Comparison of ENCODE assay signal across 8 mouse cellular contexts in the genomic region with DNA sequence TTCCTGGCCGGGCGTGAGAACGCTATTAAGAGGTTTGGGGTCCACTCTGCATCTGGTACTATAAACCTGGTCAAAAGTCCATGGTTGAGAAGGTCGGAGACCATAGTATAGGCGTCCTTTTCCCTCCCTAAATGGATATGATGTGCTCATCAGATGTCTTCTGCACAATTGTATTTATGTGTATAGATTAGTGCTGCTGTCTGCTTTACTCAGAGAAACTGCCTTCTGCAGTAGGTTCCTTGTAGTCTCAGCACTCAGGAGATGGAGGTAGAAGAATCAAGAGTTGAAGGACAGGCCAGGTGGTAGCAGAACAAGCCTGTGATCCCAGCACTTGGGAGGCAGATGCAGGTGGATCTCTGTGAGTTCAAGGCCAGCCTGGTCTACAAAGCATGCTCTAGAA. TPM values are rescaled to one million over a fixed set of nuclear protein-coding genes. Genes with fewer than 3 reads are reported as not detected.
DNase-seq lines count a peak whose midpoint lies in the region; ATAC-seq and TF ChIP-seq lines count a peak whose summit lies in the region.

No protein-coding gene starts in this region.

- peak overlapping the region; percentile 60 for H3K4me2 ChIP-seq in lung, embryonic 16.5 days (ENCODE audit: low read depth, low read length)
- peak overlapping the region; percentile 54 for H3K4me2 ChIP-seq in intestine, embryonic 14.5 days (ENCODE audit: low read length)

- H3K36me3 ChIP-seq in lung, embryonic 16.5 days (ENCODE audit: control insufficient read depth, insufficient read depth, low read length) = no peaks in the 10 kb centered on the region
- no peaks in the 10 kb centered on the region for H3K36me3 ChIP-seq in intestine, embryonic 14.5 days (ENCODE audit: control insufficient read depth, insufficient read depth, low read length)

- no peaks in the 10 kb centered on the region for H3K27me3 ChIP-seq in lung, embryonic 16.5 days (ENCODE audit: control insufficient read depth, insufficient read depth, low read depth, low read length)
- no peaks in the 10 kb centered on the region for H3K27me3 ChIP-seq in intestine, embryonic 14.5 days (replicated peaks; ENCODE audit: control insufficient read depth, insufficient read depth, low read length)

- peak overlapping the region; percentile 51 for H3K4me3 ChIP-seq in lung, embryonic 16.5 days (ENCODE audit: low read length)
- H3K4me3 ChIP-seq in embryonic fibroblast, embryonic 13.5 days (ENCODE audit: insufficient read depth, low read length) = peak overlapping the region; percentile 30
- peak overlapping the region; percentile 40 for H3K4me3 ChIP-seq in intestine, embryonic 14.5 days (ENCODE audit: low read depth, low read length)

- peak overlapping the region; percentile 62 for H3K9ac ChIP-seq in lung, embryonic 16.5 days (ENCODE audit: low read length)
- 0 out of 2 replicates have a peak overlapping the region, but pooled peaks have one; percentile 29 for H3K9ac ChIP-seq in intestine, embryonic 14.5 days (ENCODE audit: low read length)

- intact Hi-C loops in left cerebral cortex, postnatal 10 days (cut with DNase I) = no loop called here

- ATAC-seq in lung, embryonic 16.5 days (ENCODE audit: low read depth) = 0 out of 2 replicates have a peak, but pooled peaks have one; percentile 43
- ATAC-seq in intestine, embryonic 14.5 days (replicated peaks; ENCODE audit: low FRiP score, low TSS enrichment, low read depth) = 0 out of 2 replicates have a peak, but pooled peaks have one; percentile 30

- no peak for TF ChIP-seq CTCF in embryonic fibroblast, embryonic 13.5 days (IDR thresholded peaks at IDR 0.05; ENCODE audit: borderline replicate concordance, insufficient read depth, low read length)

- TF ChIP-seq POLR2A in embryonic fibroblast, embryonic 13.5 days (IDR thresholded peaks at IDR 0.05; ENCODE audit: low read depth, low read length) = no peak

- 0 out of 2 replicates have a peak overlapping the region, but pooled peaks have one; percentile 31 for H3K27ac ChIP-seq in lung, embryonic 16.5 days (ENCODE audit: low read length)
- peak overlapping the region; percentile 100 for H3K27ac ChIP-seq in embryonic fibroblast, embryonic 13.5 days (ENCODE audit: insufficient read depth, low read length)
- peak overlapping the region; percentile 14; the same call in 1 of the 2 replicates for H3K27ac ChIP-seq in intestine, embryonic 14.5 days (ENCODE audit: low read depth)

- DNase-seq in lung, postnatal 14 days = no peak
- DNase-seq in intestine, embryonic 14.5 days (ENCODE audit: low spot score) = no peak
- peak; percentile 71 for DNase-seq in naive thymus-derived CD4-positive, alpha-beta T cell, adult 2 months (ENCODE audit: low read depth)
- no peak for DNase-seq in left cerebral cortex, postnatal 10 days (ENCODE audit: extremely low spot score in 1 of 2, low spot score in 2 of 2)
- DNase-seq in adrenal gland, adult 2 months = no peak
- no peak for DNase-seq in layer of hippocampus, adult 18-20 months (ENCODE audit: low spot score in 2 of 2)

- H3K9me3 ChIP-seq in lung, embryonic 16.5 days (ENCODE audit: control insufficient read depth, low read length) = 0 out of 2 replicates have a peak, but pooled peaks cover 3% of the 10 kb centered on the region
- peaks cover 3% of the 10 kb centered on the region; the same call in 1 of the 2 replicates for H3K9me3 ChIP-seq in intestine, embryonic 14.5 days (ENCODE audit: control insufficient read depth, low read length)

- 3% methylated on average over 5 of the region's 5 CpGs for WGBS in lung, embryonic 16.5 days
- WGBS in intestine, embryonic 14.5 days = 4% methylated on average over 5 of the region's 5 CpGs

- H3K4me1 ChIP-seq in lung, embryonic 16.5 days (replicated peaks; ENCODE audit: control insufficient read depth, insufficient read depth, low read length) = no peaks in the 10 kb centered on the region
- peaks cover 7% of the 10 kb centered on the region; the same call in 1 of the 2 replicates for H3K4me1 ChIP-seq in embryonic fibroblast, embryonic 13.5 days (ENCODE audit: control insufficient read depth, insufficient read depth, low read length)
- H3K4me1 ChIP-seq in intestine, embryonic 14.5 days (replicated peaks; ENCODE audit: control insufficient read depth, insufficient read depth, low read length) = 0 out of 2 replicates have a peak, but pooled peaks cover 5% of the 10 kb centered on the region

RNA-seq across cellular contexts. Expression of gene Creb3l2, which starts 22.6 kb away (rescaled TPM):
- polyA plus RNA-seq in lung, embryonic 16.5 days (2015; fragmentation: Nextera tagmentation; extraction: Ambion mirVana) = 27.8 and 31.1 TPM in 2 replicates
- 55.0 and 62.8 TPM in 2 replicates for polyA plus RNA-seq in embryonic fibroblast, embryonic 13.5 days (2011; ENCODE audit: insufficient read length, low read depth, missing spikeins)
- 22.9 and 23.9 TPM in 2 replicates for polyA plus RNA-seq in intestine, embryonic 14.5 days (2014; fragmentation: Nextera tagmentation; extraction: Ambion mirVana)
- 1 to 10 TPM; 5.1 to 5.6 TPM for total RNA-seq in left cerebral cortex, postnatal 10 days (2021)
- 10 to 100 TPM; 69.4 to 85.5 TPM for total RNA-seq in adrenal gland, adult 2 months (2021)
- polyA plus RNA-seq in adrenal gland, adult 2 months (2012; rRNA removed) = 36.9 and 48.4 TPM in 2 replicates
- total RNA-seq in layer of hippocampus, adult 18-20 months (2021) = 1 to 10 TPM; 9.3 to 9.4 TPM

Comparison
In these comparisons a context has a peak if more than half of its experiments do, and no peak if none do; other contexts are left out.
1. H3K27ac ChIP-seq: peak in every context shown above with its lines; median percentile 100 in embryonic fibroblast, embryonic 13.5 days; 31 in lung, embryonic 16.5 days; 14 in intestine, embryonic 14.5 days.